8 mouse cellular contexts compared by ENCODE assay signal in genomic region chr6:67534191-67535004, GRCm38 (mm10). TPM values are rescaled to one million over a fixed set of nuclear protein-coding genes. Genes with fewer than 3 reads are reported as not detected.
A peak's percentile ranks its signal among the peaks of the same experiment; 100 is the strongest.
DNase-seq lines count a peak whose midpoint lies in the region; ATAC-seq and TF ChIP-seq lines count a peak whose summit lies in the region.

No protein-coding gene starts in this region.

- H3K4me2 ChIP-seq in heart, embryonic 14.5 days (ENCODE audit: low read length): peak overlapping the region; percentile 86
- peak overlapping the region; percentile 85 for H3K4me2 ChIP-seq in intestine, embryonic 15.5 days (replicated peaks)
- H3K4me2 ChIP-seq in midbrain, embryonic 12.5 days (replicated peaks): peak overlapping the region; percentile 75

- H3K4me1 ChIP-seq in heart, embryonic 14.5 days (ENCODE audit: control insufficient read depth in 2 of 2, insufficient read depth in 2 of 2, low read length in 2 of 2): peaks cover 3 to 12% of the 10 kb centered on the region in 2 experiments; a peak in 3 of 4 replicates
- H3K4me1 ChIP-seq in intestine, embryonic 15.5 days (replicated peaks): peaks cover 14% of the 10 kb centered on the region
- H3K4me1 ChIP-seq in midbrain, embryonic 12.5 days: peaks cover 18% of the 10 kb centered on the region
- H3K4me1 ChIP-seq in cerebellum, adult 2 months (ENCODE audit: control insufficient read depth, insufficient read depth, low read length): no peaks in the 10 kb centered on the region

- TF ChIP-seq CTCF in cerebellum, adult 2 months (IDR thresholded peaks at IDR 0.05; ENCODE audit: borderline replicate concordance, insufficient read depth, low read depth, low read length): no peak

- no peak for ATAC-seq in heart, embryonic 14.5 days (ENCODE audit: insufficient number of reproducible peaks, insufficient read depth, low FRiP score, low read depth)
- no peak for ATAC-seq in intestine, embryonic 15.5 days
- ATAC-seq in midbrain, embryonic 12.5 days (ENCODE audit: low FRiP score, low read depth): no peak

- no peak for DNase-seq in heart, adult 11 months
- DNase-seq in embryo, embryonic 10.5 days (ENCODE audit: low spot score): peak; percentile 42
- DNase-seq in c-Kit-positive CD71-positive TER-119-positive erythroid progenitor cells, embryonic 14.5 days (ENCODE audit: low spot score): no peak
- DNase-seq in cerebellum, adult 2 months: no peak
- DNase-seq in layer of hippocampus, postnatal 36 days: no peak

- H3K27ac ChIP-seq in heart, embryonic 14.5 days (replicated peaks in 1 of 2; ENCODE audit: control insufficient read depth in 1 of 2, insufficient read depth in 1 of 2, low read depth in 2 of 2, low read length in 2 of 2): no peak overlapping the region
- no peak overlapping the region for H3K27ac ChIP-seq in intestine, embryonic 15.5 days
- no peak overlapping the region for H3K27ac ChIP-seq in midbrain, embryonic 12.5 days (replicated peaks)
- no peak overlapping the region for H3K27ac ChIP-seq in cerebellum, adult 2 months (ENCODE audit: insufficient read depth, low read length)

- no peaks in the 10 kb centered on the region for H3K9me3 ChIP-seq in heart, embryonic 14.5 days (ENCODE audit: control insufficient read depth, low read length)
- H3K9me3 ChIP-seq in intestine, embryonic 15.5 days: no peaks in the 10 kb centered on the region
- no peaks in the 10 kb centered on the region for H3K9me3 ChIP-seq in midbrain, embryonic 12.5 days

- no peak for TF ChIP-seq POLR2A in cerebellum, adult 2 months (IDR thresholded peaks at IDR 0.05; ENCODE audit: borderline replicate concordance, insufficient read depth, low read length)

- peaks cover 64% of the 10 kb centered on the region for H3K27me3 ChIP-seq in heart, embryonic 14.5 days (ENCODE audit: control insufficient read depth, insufficient read depth, low read length)
- H3K27me3 ChIP-seq in intestine, embryonic 15.5 days (replicated peaks): peaks cover 42% of the 10 kb centered on the region
- peaks cover 63% of the 10 kb centered on the region for H3K27me3 ChIP-seq in midbrain, embryonic 12.5 days
- no peaks in the 10 kb centered on the region; the same call in 1 of the 2 replicates for H3K27me3 ChIP-seq in cerebellum, adult 2 months (ENCODE audit: control insufficient read depth, insufficient read depth, low read length)

- WGBS in heart, embryonic 14.5 days: 11% methylated on average over 31 of the region's 31 CpGs
- WGBS in intestine, embryonic 15.5 days: 9% methylated on average over 31 of the region's 31 CpGs
- WGBS in midbrain, embryonic 12.5 days: 9% methylated on average over 31 of the region's 31 CpGs
- 11% methylated on average over 31 of the region's 31 CpGs for WGBS in cerebellum, adult 2 months

- peak overlapping the region; percentile 46 to 49 for H3K4me3 ChIP-seq in heart, embryonic 14.5 days (ENCODE audit: control insufficient read depth in 1 of 2, insufficient read depth in 1 of 2, low read depth in 1 of 2, low read length in 2 of 2)
- H3K4me3 ChIP-seq in intestine, embryonic 15.5 days (replicated peaks): peak overlapping the region; percentile 39
- H3K4me3 ChIP-seq in midbrain, embryonic 12.5 days: peak overlapping the region; percentile 48
- H3K4me3 ChIP-seq in cerebellum, adult 2 months (replicated peaks; ENCODE audit: insufficient read depth, low read depth, low read length): no peak overlapping the region

- no peaks in the 10 kb centered on the region for H3K36me3 ChIP-seq in heart, embryonic 14.5 days (ENCODE audit: control insufficient read depth, insufficient read depth, low read length)
- H3K36me3 ChIP-seq in intestine, embryonic 15.5 days: no peaks in the 10 kb centered on the region
- no peaks in the 10 kb centered on the region for H3K36me3 ChIP-seq in midbrain, embryonic 12.5 days

- H3K9ac ChIP-seq in heart, embryonic 14.5 days (ENCODE audit: low read length): peak overlapping the region; percentile 25; the same call in 1 of the 2 replicates
- no peak overlapping the region for H3K9ac ChIP-seq in intestine, embryonic 15.5 days
- 0 out of 2 replicates have a peak overlapping the region, but pooled peaks have one; percentile 15 for H3K9ac ChIP-seq in midbrain, embryonic 12.5 days (replicated peaks)

RNA-seq across cellular contexts. Expression of gene Tacstd2, which starts 1.2 kb away (rescaled TPM):
- polyA plus RNA-seq in heart, embryonic 14.5 days (2014; fragmentation: Nextera tagmentation; extraction: Ambion mirVana): 0.15 and 0.45 TPM in 2 replicates
- polyA plus RNA-seq in intestine, embryonic 15.5 days (2015; fragmentation: Nextera tagmentation; extraction: Ambion mirVana): 5.9 and 8.2 TPM in 2 replicates
- 3.3 and 5.6 TPM in 2 replicates for polyA plus RNA-seq in midbrain, embryonic 12.5 days (2016; fragmentation: Nextera tagmentation; extraction: Ambion mirVana)
- polyA plus RNA-seq in cerebellum, adult 2 months (2012; rRNA removed): 0.25 and 0.29 TPM in 2 replicates
- total RNA-seq in layer of hippocampus, postnatal 36 days (2021): 1 to 10 TPM; 1.6 to 2.5 TPM

RNA-seq across cellular contexts. Expression of gene Il23r, which starts 42.7 kb away (rescaled TPM):
- not detected in 2 replicates for polyA plus RNA-seq in heart, embryonic 14.5 days (2014; fragmentation: Nextera tagmentation; extraction: Ambion mirVana)
- 0.18 TPM in 1 of 2 replicates, not detected in the other for polyA plus RNA-seq in intestine, embryonic 15.5 days (2015; fragmentation: Nextera tagmentation; extraction: Ambion mirVana)
- polyA plus RNA-seq in midbrain, embryonic 12.5 days (2016; fragmentation: Nextera tagmentation; extraction: Ambion mirVana): not detected in 2 replicates
- 0.03 and 0.08 TPM in 2 replicates for polyA plus RNA-seq in cerebellum, adult 2 months (2012; rRNA removed)
- not detected for total RNA-seq in layer of hippocampus, postnatal 36 days (2021)
